ENCODE assay signal across 24 mouse cellular contexts in the genomic region with DNA sequence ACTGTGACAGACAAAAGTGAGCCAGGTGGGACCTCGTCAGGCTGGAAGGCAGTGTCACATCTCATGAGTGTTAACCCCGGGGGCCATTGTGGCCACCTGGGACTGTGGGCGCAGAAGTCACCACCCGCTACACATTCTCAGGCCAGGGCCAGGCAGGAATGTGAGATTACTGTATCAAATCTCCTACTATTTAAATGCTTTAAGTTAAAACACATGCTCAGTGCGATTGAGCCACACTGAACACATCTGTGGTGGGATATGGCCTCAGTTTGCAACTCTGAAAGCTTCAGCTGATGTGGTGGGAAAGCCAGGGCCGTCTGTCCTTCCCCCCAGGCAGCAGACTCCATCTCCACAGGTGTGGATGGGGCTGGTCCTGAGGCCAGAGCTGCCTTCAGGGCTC. TPM values are rescaled to one million over a fixed set of nuclear protein-coding genes. Genes with fewer than 3 reads are reported as not detected.
A peak's percentile ranks its signal among the peaks of the same experiment; 100 is the strongest.
DNase-seq lines count a peak whose midpoint lies in the region; ATAC-seq lines count a peak whose summit lies in the region.
"Had no signal": no experiment of that assay in that cellular context is flagged by ENCODE, and none has a peak within 500 bp of the region (broad histone marks: within the 10 kb centered on the region; RNA-seq: fewer than 3 reads in every experiment).

No protein-coding gene starts in this region.

- no peak overlapping the region for H3K27ac ChIP-seq in embryonic facial prominence, embryonic 11.5 days (replicated peaks; ENCODE audit: low read depth, low read length)
- H3K27ac ChIP-seq in embryonic facial prominence, embryonic 10.5 days (replicated peaks), result no peak overlapping the region
- H3K27ac ChIP-seq in embryonic facial prominence, embryonic 13.5 days, result no peak overlapping the region
- H3K27ac ChIP-seq: forebrain, embryonic 13.5 days; forebrain, embryonic 15.5 days had no signal

- no peak overlapping the region for H3K9ac ChIP-seq in embryonic facial prominence, embryonic 11.5 days (replicated peaks; ENCODE audit: low read length)
- no peak overlapping the region for H3K9ac ChIP-seq in embryonic facial prominence, embryonic 13.5 days
- H3K9ac ChIP-seq: forebrain, embryonic 13.5 days; forebrain, embryonic 15.5 days; forebrain, postnatal 0 days had no signal

- DNase-seq in embryonic facial prominence, embryonic 11.5 days (ENCODE audit: low spot score), result peak; percentile 74
- DNase-seq in embryonic facial prominence, embryonic 10.5 days (ENCODE audit: low spot score), result no peak
- DNase-seq in NIH3T3 (ENCODE audit: low read depth), result peak; percentile 7
- no peak for DNase-seq in adrenal gland, postnatal 10 days
- no peak for DNase-seq in cerebellum, adult 11 months
- DNase-seq: adrenal gland, adult 2 months; adrenal gland, postnatal 14 days; adrenal gland, postnatal 36 days; B cell, adult 2 months; cerebellum, adult 18-20 months; cerebellum, adult 8-10 months; cerebellum, adult 9-11 months; cerebellum, postnatal 14 days; cerebellum, postnatal 36 days; embryo, embryonic 11 days; forebrain, postnatal 0 days had no signal

- H3K27me3 ChIP-seq in embryonic facial prominence, embryonic 11.5 days (ENCODE audit: control insufficient read depth, insufficient read depth, low read length), result no peaks in the 10 kb centered on the region
- peaks cover 30% of the 10 kb centered on the region for H3K27me3 ChIP-seq in embryonic facial prominence, embryonic 10.5 days (replicated peaks; ENCODE audit: low read depth, poor library complexity, severe bottlenecking)
- peaks cover 19% of the 10 kb centered on the region for H3K27me3 ChIP-seq in embryonic facial prominence, embryonic 13.5 days
- H3K27me3 ChIP-seq: forebrain, embryonic 15.5 days had no signal

- H3K36me3 ChIP-seq in embryonic facial prominence, embryonic 11.5 days (replicated peaks; ENCODE audit: control insufficient read depth, insufficient read depth, low read depth, low read length), result no peaks in the 10 kb centered on the region
- no peaks in the 10 kb centered on the region for H3K36me3 ChIP-seq in embryonic facial prominence, embryonic 10.5 days (replicated peaks)
- H3K36me3 ChIP-seq in embryonic facial prominence, embryonic 13.5 days, result no peaks in the 10 kb centered on the region
- H3K36me3 ChIP-seq: forebrain, embryonic 15.5 days; G1E had no signal

- 0 out of 2 replicates have a peak, but pooled peaks have one; percentile 14 for ATAC-seq in embryonic facial prominence, embryonic 11.5 days (replicated peaks; ENCODE audit: insufficient number of reproducible peaks, low FRiP score, low TSS enrichment, low read depth)
- ATAC-seq in embryonic facial prominence, embryonic 13.5 days (ENCODE audit: insufficient number of reproducible peaks, insufficient read depth, low FRiP score, low TSS enrichment, low read depth), result 0 out of 2 replicates have a peak, but pooled peaks have one; percentile 15
- ATAC-seq: CD4-positive, CD25-positive, alpha-beta regulatory T cell, adult 4 months; forebrain, embryonic 13.5 days; forebrain, embryonic 15.5 days; forebrain, postnatal 0 days had no signal

- H3K9me3 ChIP-seq in embryonic facial prominence, embryonic 11.5 days (replicated peaks; ENCODE audit: control insufficient read depth, low read length), result no peaks in the 10 kb centered on the region
- no peaks in the 10 kb centered on the region for H3K9me3 ChIP-seq in embryonic facial prominence, embryonic 10.5 days
- no peaks in the 10 kb centered on the region for H3K9me3 ChIP-seq in embryonic facial prominence, embryonic 13.5 days
- H3K9me3 ChIP-seq: forebrain, embryonic 13.5 days; forebrain, embryonic 15.5 days; G1E had no signal

- no peak overlapping the region for H3K4me3 ChIP-seq in embryonic facial prominence, embryonic 11.5 days (ENCODE audit: low read depth, low read length)
- no peak overlapping the region for H3K4me3 ChIP-seq in embryonic facial prominence, embryonic 10.5 days
- H3K4me3 ChIP-seq in embryonic facial prominence, embryonic 13.5 days, result no peak overlapping the region
- H3K4me3 ChIP-seq: forebrain, embryonic 13.5 days; forebrain, embryonic 15.5 days had no signal

- 50% methylated on average over 6 of the region's 6 CpGs for WGBS in embryonic facial prominence, embryonic 11.5 days
- WGBS in embryonic facial prominence, embryonic 10.5 days, result 54% methylated on average over 6 of the region's 6 CpGs
- 19% methylated on average over 6 of the region's 6 CpGs for WGBS in embryonic facial prominence, embryonic 13.5 days

- H3K4me2 ChIP-seq in embryonic facial prominence, embryonic 11.5 days (ENCODE audit: low read depth, low read length), result no peak overlapping the region
- no peak overlapping the region for H3K4me2 ChIP-seq in embryonic facial prominence, embryonic 13.5 days
- H3K4me2 ChIP-seq: forebrain, embryonic 13.5 days; forebrain, embryonic 15.5 days had no signal

- H3K4me1 ChIP-seq in embryonic facial prominence, embryonic 11.5 days (ENCODE audit: control insufficient read depth, insufficient read depth, low read length), result no peaks in the 10 kb centered on the region; the same call in 1 of the 2 replicates
- H3K4me1 ChIP-seq in embryonic facial prominence, embryonic 10.5 days, result peaks cover 21% of the 10 kb centered on the region
- peaks cover 6% of the 10 kb centered on the region for H3K4me1 ChIP-seq in embryonic facial prominence, embryonic 13.5 days
- H3K4me1 ChIP-seq: forebrain, embryonic 13.5 days; forebrain, embryonic 15.5 days had no signal

RNA-seq across cellular contexts. Expression of a gene that starts 21.0 kb away (rescaled TPM):
- 8.2 and 11.9 TPM in 2 replicates for polyA plus RNA-seq in embryonic facial prominence, embryonic 11.5 days (2014; fragmentation: Nextera tagmentation; extraction: Ambion mirVana)
- 21.3 and 50.0 TPM in 2 replicates for polyA plus RNA-seq in embryonic facial prominence, embryonic 10.5 days (2016; fragmentation: Nextera tagmentation; extraction: Ambion mirVana)
- polyA plus RNA-seq in embryonic facial prominence, embryonic 13.5 days (2015; fragmentation: Nextera tagmentation; extraction: Ambion mirVana), result 1.3 and 5.1 TPM in 2 replicates
- 10 to 100 TPM; 10.2 to 17.2 TPM for total RNA-seq in adrenal gland, postnatal 10 days (2021)
- total RNA-seq: CH12.LX; common myeloid progenitor, adult 5-6 weeks; forebrain, postnatal 0 days; G1E had no signal
- polyA plus RNA-seq: CD4-positive, CD25-positive, alpha-beta regulatory T cell, adult 4 months; forebrain, embryonic 11.5 days; forebrain, embryonic 13.5 days; forebrain, embryonic 15.5 days; forebrain, postnatal 0 days; G1E had no signal

RNA-seq across cellular contexts. Expression of a gene that starts 52.1 kb away (rescaled TPM):
- polyA plus RNA-seq in embryonic facial prominence, embryonic 11.5 days (2014; fragmentation: Nextera tagmentation; extraction: Ambion mirVana), result 15.0 and 16.2 TPM in 2 replicates
- polyA plus RNA-seq in embryonic facial prominence, embryonic 10.5 days (2016; fragmentation: Nextera tagmentation; extraction: Ambion mirVana), result 12.3 and 13.2 TPM in 2 replicates
- 10.5 and 10.9 TPM in 2 replicates for polyA plus RNA-seq in embryonic facial prominence, embryonic 13.5 days (2015; fragmentation: Nextera tagmentation; extraction: Ambion mirVana)
- total RNA-seq in adrenal gland, postnatal 10 days (2021), result 10 to 100 TPM; 36.4 to 36.6 TPM

Comparison
In these comparisons a context has a peak if more than half of its experiments do, and no peak if none do; other contexts are left out.
1. DNase-seq: peak in embryonic facial prominence, embryonic 11.5 days (single experiment) and NIH3T3 (single experiment); none in embryonic facial prominence, embryonic 10.5 days (single experiment), adrenal gland, postnatal 10 days (single experiment) and cerebellum, adult 11 months (single experiment).